Mouse (Mus musculus) left cerebral cortex, adult 2 months (tissue): ENCODE results near the gene Rbpjl. TPM values are rescaled to one million over a fixed set of nuclear protein-coding genes. Genes with fewer than 3 reads are reported as not detected.

Source experiments
- DNase-seq, 2 experiments: peaks; one replicate each; pipeline ENCODE4 v3.0.0; 2021 to 2022; ENCODE audit warnings: low spot score in 2 of 2, mixed read lengths in 1 of 2; ENCODE audit errors: extremely low spot score in 1 of 2
- H3K27ac ChIP-seq: fragments of 200-600 bp; 2 replicates; pipeline ENCODE4 v1.8.1; 2022
- H3K4me3 ChIP-seq: fragments of 200-600 bp; 2 replicates; pipeline ENCODE4 v1.8.1; 2022
- CTCF ChIP-seq: fragments of 200-600 bp; IDR thresholded peaks from 2 replicates; pipeline ENCODE4 v1.8.1; 2022; ENCODE audit warnings: antibody characterized with exemption, mild to moderate bottlenecking, moderate library complexity
- intact Hi-C: fragments of 180-260 bp; cut with DNase I; formaldehyde crosslinking; loops from one replicate; pipeline ENCODE4 v1.15.1; 2025
- total RNA-seq, 2 experiments: library from RNA; stranded (reverse); gene quantifications; 2 replicates each; pipeline ENCODE4 v1.2.3; 2021

Rbpjl gene
- total RNA-seq, 2 experiments from 2014 or later, result 0.20 to 0.23 TPM

GRCm38 (mm10) chr2:164377478-164378426, 25.2 kb upstream of the Rbpjl start:
- DNase-seq, result no peak
- intact Hi-C loops, result no loop called here
- H3K4me3 ChIP-seq, result no peak overlapping the region
- no peak for TF ChIP-seq CTCF
- no peak overlapping the region for H3K27ac ChIP-seq

- no peak overlapping the region for H3K4me3 ChIP-seq
- peak; percentile 14 for TF ChIP-seq CTCF
- intact Hi-C loops, result no loop called here
- no peak for DNase-seq
- no peak overlapping the region for H3K27ac ChIP-seq
These were observed 21.2 kb upstream of the Rbpjl start for GRCm38 (mm10) chr2:164381726-164382125.

- no peak overlapping the region for H3K27ac ChIP-seq
- TF ChIP-seq CTCF, result no peak
- H3K4me3 ChIP-seq, result no peak overlapping the region
- DNase-seq, result no peak
- intact Hi-C loops, result no loop called here
These were observed 20.0 kb upstream of the Rbpjl start for GRCm38 (mm10) chr2:164382971-164383370.

- Histone ChIP-seq H3K27ac (no peak overlapping the region), H3K4me3 (no peak overlapping the region)
- DNase-seq, result no peak
- TF ChIP-seq CTCF, result no peak
- intact Hi-C loops, result no loop called here
These were observed 19.1 kb upstream of the Rbpjl start for GRCm38 (mm10) chr2:164383656-164384399.

GRCm38 (mm10) chr2:164385927-164386763, 16.8 kb upstream of the Rbpjl start:
- peak in 1 of 2 experiments; percentile 44 for DNase-seq
- Histone ChIP-seq H3K27ac (no peak overlapping the region), H3K4me3 (no peak overlapping the region)

GRCm38 (mm10) chr2:164386953-164387352, 16.0 kb upstream of the Rbpjl start:
- TF ChIP-seq CTCF, result peak; percentile 72
- H3K27ac ChIP-seq, result no peak overlapping the region
- DNase-seq, result peak; percentile 57 to 59
- intact Hi-C loops, result loop anchor here (5.0 kb wide), 1 partner anchor 285 kb away; no protein-coding TSS in a partner anchor
- H3K4me3 ChIP-seq, result no peak overlapping the region

More at GRCm38 (mm10) chr2:164385927-164386763, 16.8 kb upstream of the Rbpjl start:
- intact Hi-C loops, result loop anchor here (5.0 kb wide), 1 partner anchor 284 kb away; no protein-coding TSS in a partner anchor
- TF ChIP-seq CTCF, result no peak

GRCm38 (mm10) chr2:164389020-164389419, 13.9 kb upstream of the Rbpjl start, which contains the start of gene Slpi:
Gene Slpi (minus strand): TSS chr2:164389095.
- Histone ChIP-seq H3K27ac (peak within 1 kb of the TSS; percentile 70), H3K4me3 (peak within 1 kb of the TSS; percentile 51)
- no peak for TF ChIP-seq CTCF
- intact Hi-C loops, result loop anchor here (2.0 to 5.0 kb wide), 3 partner anchors 254 to 287 kb away; no protein-coding TSS in a partner anchor
- DNase-seq, result peak in 1 of 2 experiments; percentile 62

GRCm38 (mm10) chr2:164389499-164389898, 13.4 kb upstream of the Rbpjl start:
- intact Hi-C loops, result loop anchor here (2.0 to 5.0 kb wide), 3 partner anchors 255 to 287 kb away; no protein-coding TSS in a partner anchor
- peak; percentile 85 for TF ChIP-seq CTCF
- Histone ChIP-seq H3K27ac (peak overlapping the region; percentile 70), H3K4me3 (peak overlapping the region; percentile 51)
- peak; percentile 84 to 94 for DNase-seq

GRCm38 (mm10) chr2:164393126-164393525, 9.8 kb upstream of the Rbpjl start:
- intact Hi-C loops, result no loop called here
- DNase-seq, result no peak
- Histone ChIP-seq H3K27ac (no peak overlapping the region), H3K4me3 (no peak overlapping the region)
- no peak for TF ChIP-seq CTCF

GRCm38 (mm10) chr2:164396076-164396475, 6.9 kb upstream of the Rbpjl start:
- intact Hi-C loops, result no loop called here
- Histone ChIP-seq H3K27ac (no peak overlapping the region), H3K4me3 (no peak overlapping the region)
- TF ChIP-seq CTCF, result no peak
- DNase-seq, result no peak

- H3K4me3 ChIP-seq, result no peak overlapping the region
- H3K27ac ChIP-seq, result no peak overlapping the region
- DNase-seq, result no peak
- intact Hi-C loops, result no loop called here
- no peak; the same call in 1 of the 2 replicates for TF ChIP-seq CTCF
These were observed 6.0 kb upstream of the Rbpjl start for GRCm38 (mm10) chr2:164396911-164397310.
